Mouse (Mus musculus) liver, adult 2 months (tissue): ENCODE measurements around the gene Lrrc46. TPM values are rescaled to one million over a fixed set of nuclear protein-coding genes. Genes with fewer than 3 reads are reported as not detected.

Source experiments
- DNase-seq: peaks from one replicate; pipeline ENCODE4 v3.0.0-alpha.2; 2011; ENCODE audit warnings: low read depth, low spot score; ENCODE audit errors: extremely low read depth
- H3K27ac ChIP-seq: fragments of 200-500 bp; replicated peaks from 2 replicates; pipeline ENCODE4 v1.5.1; 2012; ENCODE audit warnings: low read depth, mild to moderate bottlenecking, control low read depth, inconsistent platforms, low read length; ENCODE audit not compliant: insufficient read depth
- H3K27me3 ChIP-seq: fragments of 200-500 bp; 2 replicates; pipeline ENCODE4 v1.6.1; 2012; ENCODE audit warnings: mild to moderate bottlenecking, moderate library complexity, low read length, inconsistent platforms; ENCODE audit not compliant: control insufficient read depth, insufficient read depth
- H3K36me3 ChIP-seq: fragments of 200-500 bp; 2 replicates; pipeline ENCODE4 v1.6.1; 2012; ENCODE audit warnings: low read length, inconsistent platforms; ENCODE audit not compliant: control insufficient read depth, insufficient read depth
- H3K4me1 ChIP-seq: fragments of 200-500 bp; 2 replicates; pipeline ENCODE4 v1.6.1; 2011; ENCODE audit warnings: low read length; ENCODE audit not compliant: control insufficient read depth, insufficient read depth
- H3K4me3 ChIP-seq: fragments of 200-500 bp; 2 replicates; pipeline ENCODE4 v1.5.1; 2011; ENCODE audit warnings: low read depth, mild to moderate bottlenecking, control low read depth, low read length, moderate library complexity; ENCODE audit not compliant: insufficient read depth
- H3K79me2 ChIP-seq: fragments of 200-500 bp; 2 replicates; pipeline ENCODE4 v1.6.1; 2012; ENCODE audit warnings: inconsistent platforms, mild to moderate bottlenecking, low read length, moderate library complexity; ENCODE audit not compliant: control insufficient read depth, insufficient read depth
- H3K9ac ChIP-seq: fragments of 200-500 bp; 2 replicates; pipeline ENCODE4 v1.6.1; 2012; ENCODE audit warnings: low read depth, mild to moderate bottlenecking, control low read depth, inconsistent platforms, low read length
- CTCF ChIP-seq: fragments of 200-500 bp; IDR thresholded peaks from 2 replicates; pipeline ENCODE4 v1.5.1; 2011; ENCODE audit warnings: low read depth, low read length, control low read depth
- POLR2A ChIP-seq: fragments of 200-500 bp; IDR thresholded peaks from 2 replicates; pipeline ENCODE4 v1.6.1; 2011; ENCODE audit warnings: low read length, control low read depth; ENCODE audit not compliant: insufficient read depth; ENCODE audit errors: extremely low read depth
- WGBS: fragments of 180-500 bp; shearing (Covaris S2); methylation state at CpG from one replicate; pipeline ENCODE4 v1.1.7; 2018; 5-methylcytosine and 5-hydroxymethylcytosine counted together
- polyA plus RNA-seq: library from polyadenylated mRNA; depleted of rRNA; stranded (reverse); fragments of >200 nt; gene quantifications from 2 replicates; pipeline ENCODE4 v1.2.3, GENCODE M21; 2012; rRNA removed
- total RNA-seq: library from RNA; depleted of rRNA; stranded (reverse); fragments of >200 nt; gene quantifications from 2 replicates; pipeline ENCODE4 v1.2.3, GENCODE M21; 2014; rRNA removed

The Lrrc46 gene
- total RNA-seq (0.28 and 1.1 TPM in 2 replicates), polyA plus RNA-seq (1.0 and 1.1 TPM in 2 replicates)

GRCm38 (mm10) chr11:97041022-97041899 lies at the start of gene Lrrc46, which contains the start of gene Mrpl10:
Lrrc46 (minus strand) TSS chr11:97041407.
Mrpl10 (plus strand) TSS chr11:97041560.
- Histone ChIP-seq H3K4me1 (peaks cover 6% of the 10 kb centered on the region), H3K36me3 (no peaks in the 10 kb centered on the region), H3K4me3 (peak within 1 kb of the TSS; percentile 85), H3K27ac (peak within 1 kb of the TSS; percentile 60), H3K27me3 (no peaks in the 10 kb centered on the region), H3K79me2 (peaks cover 3% of the 10 kb centered on the region; the same call in 1 of the 2 replicates), H3K9ac (peak within 1 kb of the TSS; percentile 90)
- DNase-seq: peak; percentile 75
- TF ChIP-seq POLR2A (peak; percentile 56), CTCF (no peak)
- under 1% methylated on average over 48 of the region's 48 CpGs for WGBS

DNA sequence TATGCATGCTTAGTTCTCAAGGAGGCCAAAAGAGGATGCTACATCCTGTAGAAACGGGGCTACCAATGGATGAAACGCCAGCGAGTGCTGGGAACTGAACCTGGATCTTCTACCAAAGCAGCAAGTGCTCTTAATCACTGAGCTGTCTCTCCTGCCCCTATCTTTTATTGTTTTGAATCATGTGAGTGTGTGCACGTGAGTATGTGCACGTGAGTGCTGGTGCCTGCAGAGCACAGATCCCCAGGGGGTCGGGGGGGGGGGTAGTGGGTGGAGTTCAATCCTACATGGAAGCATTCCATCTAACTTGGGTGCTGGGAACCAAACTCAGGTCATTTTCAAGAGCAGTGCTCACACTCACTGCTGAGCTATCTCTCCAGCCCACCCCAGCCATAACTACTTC lies 45.2 kb upstream of the Lrrc46 start:
- no peak for TF ChIP-seq CTCF
- Histone ChIP-seq H3K4me1 (no peaks in the 10 kb centered on the region), H3K79me2 (no peaks in the 10 kb centered on the region), H3K27me3 (peaks cover 2% of the 10 kb centered on the region; the same call in 1 of the 2 replicates), H3K9ac (no peak overlapping the region), H3K4me3 (no peak overlapping the region), H3K27ac (no peak overlapping the region), H3K36me3 (no peaks in the 10 kb centered on the region)
- 66% methylated on average over 6 of the region's 6 CpGs for WGBS
- DNase-seq: no peak

- no peaks in the 10 kb centered on the region for H3K79me2 ChIP-seq
- WGBS: 85% methylated on average over 15 of the region's 15 CpGs
Measured at GRCm38 (mm10) chr11:97084821-97085505, 43.8 kb upstream of the Lrrc46 start.

GRCm38 (mm10) chr11:97083401-97084140 lies 42.4 kb upstream of the Lrrc46 start:
- Histone ChIP-seq H3K4me3 (no peak overlapping the region), H3K4me1 (no peaks in the 10 kb centered on the region), H3K79me2 (no peaks in the 10 kb centered on the region), H3K27ac (no peak overlapping the region), H3K9ac (no peak overlapping the region), H3K27me3 (peaks cover 2% of the 10 kb centered on the region; the same call in 1 of the 2 replicates), H3K36me3 (no peaks in the 10 kb centered on the region)
- DNase-seq: no peak
- no peak for TF ChIP-seq CTCF
- WGBS: 33% methylated on average over 22 of the region's 22 CpGs

More at GRCm38 (mm10) chr11:97084821-97085505, 43.8 kb upstream of the Lrrc46 start:
- DNase-seq: no peak
- Histone ChIP-seq H3K27ac (no peak overlapping the region), H3K4me3 (no peak overlapping the region), H3K4me1 (no peaks in the 10 kb centered on the region), H3K36me3 (no peaks in the 10 kb centered on the region), H3K9ac (no peak overlapping the region), H3K27me3 (peaks cover 2% of the 10 kb centered on the region; the same call in 1 of the 2 replicates)
- TF ChIP-seq POLR2A (no peak), CTCF (no peak)

- no peak overlapping the region for H3K4me3 ChIP-seq
- no peak overlapping the region for H3K9ac ChIP-seq
- no peaks in the 10 kb centered on the region for H3K4me1 ChIP-seq
- peak; percentile 29 for DNase-seq
- no peaks in the 10 kb centered on the region for H3K79me2 ChIP-seq
- no peaks in the 10 kb centered on the region for H3K36me3 ChIP-seq
- TF ChIP-seq CTCF: peak; percentile 49
- TF ChIP-seq POLR2A: no peak
- 35% methylated on average over 11 of the region's 11 CpGs for WGBS
- H3K27ac ChIP-seq: no peak overlapping the region
- H3K27me3 ChIP-seq: peaks cover 2% of the 10 kb centered on the region; the same call in 1 of the 2 replicates
Measured at GRCm38 (mm10) chr11:97082977-97083376, 41.8 kb upstream of the Lrrc46 start.
